Mouse (Mus musculus) liver, embryonic 14.5 days (tissue): ENCODE measurements around the gene Jmy.

Experiments
- CTCF ChIP-seq: IDR thresholded peaks from 2 replicates; pipeline ENCODE4 v1.5.1; 2016; ENCODE audit warnings: antibody characterized with exemption, low read depth, control low read depth
- EP300 ChIP-seq: IDR thresholded peaks from 2 replicates; pipeline ENCODE4 v1.6.1; 2016; ENCODE audit warnings: antibody characterized with exemption, low read depth

DNA sequence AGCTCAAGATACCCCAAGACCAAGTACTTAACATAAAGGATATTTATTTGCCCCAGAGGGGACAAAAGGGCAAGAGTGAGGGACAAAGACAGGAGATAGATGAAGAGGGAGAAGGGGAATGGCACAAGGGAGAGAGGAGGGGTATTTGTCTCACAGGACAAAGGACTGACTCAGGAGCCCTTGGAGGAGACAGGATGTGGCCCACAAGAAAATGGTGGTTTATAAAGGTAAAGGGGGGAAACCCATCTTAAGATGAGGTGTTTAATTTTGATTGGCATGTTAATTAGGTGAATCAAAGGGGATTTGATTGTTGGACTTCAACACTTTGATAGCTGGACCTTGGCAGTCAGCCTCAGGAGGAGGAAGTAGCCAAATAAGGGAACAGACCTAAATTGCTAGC is 44.7 kb upstream of the Jmy start:
- TF ChIP-seq EP300, result no peak
- no peak for TF ChIP-seq CTCF
